Mouse (Mus musculus) G1E (cell line): ENCODE measurements around the gene Alpl. TPM values are rescaled to one million over a fixed set of nuclear protein-coding genes. Genes with fewer than 3 reads are reported as not detected.

Experiments
- ATAC-seq: 2 replicates; pipeline ENCODE4 v1.8.0; 2016; ENCODE audit warnings: mild to moderate bottlenecking; ENCODE audit not compliant: insufficient number of reproducible peaks, poor library complexity, low FRiP score, severe bottlenecking; ENCODE audit errors: extremely low read depth
- DNase-seq: peaks from one replicate; pipeline ENCODE4 v3.0.0; 2012; ENCODE audit warnings: low spot score
- H3K27me3 ChIP-seq: 2 replicates; pipeline ENCODE4 v1.6.1; 2012; ENCODE audit warnings: mild to moderate bottlenecking, low read length, inconsistent platforms; ENCODE audit not compliant: insufficient read depth
- H3K36me3 ChIP-seq: replicated peaks from 2 replicates; pipeline ENCODE3; 2012; ENCODE audit warnings: mild to moderate bottlenecking, inconsistent platforms
- H3K4me1 ChIP-seq: 2 replicates; pipeline ENCODE4 v1.6.1; 2012; ENCODE audit warnings: low read depth, low read length, inconsistent platforms, mixed read lengths; ENCODE audit not compliant: insufficient read depth
- H3K4me3 ChIP-seq: 2 replicates; pipeline ENCODE4 v1.5.1; 2012; ENCODE audit warnings: low read depth, mild to moderate bottlenecking, inconsistent platforms, low read length, moderate library complexity, mixed read lengths
- H3K9me3 ChIP-seq: replicated peaks from 2 replicates; pipeline ENCODE4 v1.6.1; 2012; ENCODE audit warnings: inconsistent platforms
- CTCF ChIP-seq: IDR thresholded peaks from 2 replicates; pipeline ENCODE4 v1.5.1; 2012; ENCODE audit warnings: low read depth, low read length, inconsistent platforms, mixed read lengths
- GATA1 ChIP-seq: IDR thresholded peaks from 2 replicates; pipeline ENCODE4 v1.6.1; 2012; ENCODE audit warnings: borderline replicate concordance, low read length, inconsistent platforms, mixed read lengths
- GATA2 ChIP-seq: IDR thresholded peaks from 2 replicates; pipeline ENCODE4 v1.6.1; 2012; ENCODE audit warnings: low read depth, low read length, inconsistent platforms, borderline replicate concordance
- POLR2AphosphoS5 ChIP-seq: IDR thresholded peaks from 2 replicates; pipeline ENCODE4 v1.6.1; 2012; ENCODE audit warnings: low read depth, low read length, inconsistent platforms; ENCODE audit not compliant: insufficient replicate concordance
- TAL1 ChIP-seq: conservative IDR thresholded peaks from 2 replicates; pipeline ENCODE4 v1.6.1; 2012; ENCODE audit warnings: low read depth, low read length, inconsistent platforms, mixed read lengths
- polyA plus RNA-seq: library from polyadenylated mRNA; stranded (reverse); fragments of >175 nt; gene quantifications from 2 replicates; pipeline ENCODE4 v1.2.3, GENCODE M21; 2012
- total RNA-seq, 2 experiments: library from RNA; stranded (forward) in 1 of 2; stranded (reverse) in 1 of 2; fragments of 200-1000 nt in 1 of 2; fragments of >200 nt in 1 of 2; fragmentation: Nextera tagmentation in 1 of 2; gene quantifications; 2 replicates each; pipeline ENCODE4 v1.2.3; 2014 to 2017

The Alpl gene
- total and polyA plus RNA-seq, 3 experiments = not detected

GRCm38 (mm10) chr4:137739151-137739923 lies 56.8 kb downstream of the Alpl start:
- DNase-seq (no peak), ATAC-seq (no peak)
- H3K4me3 ChIP-seq = no peak overlapping the region
- no peaks in the 10 kb centered on the region for H3K9me3 ChIP-seq
- peaks cover 11% of the 10 kb centered on the region; the same call in 1 of the 2 replicates for H3K27me3 ChIP-seq
- H3K36me3 ChIP-seq = no peaks in the 10 kb centered on the region
- TF ChIP-seq GATA2 (no peak), POLR2AphosphoS5 (no peak), TAL1 (no peak)
- H3K4me1 ChIP-seq = no peaks in the 10 kb centered on the region

- TF ChIP-seq CTCF (no peak), GATA1 (no peak), POLR2AphosphoS5 (no peak), GATA2 (no peak), TAL1 (no peak)
- no peak overlapping the region for H3K4me3 ChIP-seq
- no peaks in the 10 kb centered on the region for H3K4me1 ChIP-seq
- ATAC-seq (no peak), DNase-seq (no peak)
- no peaks in the 10 kb centered on the region for H3K9me3 ChIP-seq
- peaks cover 14% of the 10 kb centered on the region; the same call in 1 of the 2 replicates for H3K27me3 ChIP-seq
- H3K36me3 ChIP-seq = no peaks in the 10 kb centered on the region
Observed at GRCm38 (mm10) chr4:137737760-137738159, 58.4 kb downstream of the Alpl start.

- TF ChIP-seq POLR2AphosphoS5 = no peak
- H3K27me3 ChIP-seq = peaks cover 15% of the 10 kb centered on the region; the same call in 1 of the 2 replicates
- no peak for ATAC-seq
Observed at GRCm38 (mm10) chr4:137736220-137736701, 59.9 kb downstream of the Alpl start.

GRCm38 (mm10) chr4:137733459-137733858 lies 62.7 kb downstream of the Alpl start:
- TF ChIP-seq TAL1 (no peak), GATA1 (no peak), CTCF (no peak)
- ATAC-seq = no peak
- no peak for DNase-seq
- peaks cover 14% of the 10 kb centered on the region; the same call in 1 of the 2 replicates for H3K27me3 ChIP-seq
- H3K36me3 ChIP-seq = no peaks in the 10 kb centered on the region
- no peak overlapping the region for H3K4me3 ChIP-seq
- no peaks in the 10 kb centered on the region for H3K9me3 ChIP-seq
- no peaks in the 10 kb centered on the region for H3K4me1 ChIP-seq

More at GRCm38 (mm10) chr4:137736220-137736701, 59.9 kb downstream of the Alpl start:
- no peaks in the 10 kb centered on the region for H3K9me3 ChIP-seq
- no peaks in the 10 kb centered on the region for H3K4me1 ChIP-seq
- H3K4me3 ChIP-seq = no peak overlapping the region
- DNase-seq = no peak
- H3K36me3 ChIP-seq = no peaks in the 10 kb centered on the region

GRCm38 (mm10) chr4:137732962-137733361 lies 63.2 kb downstream of the Alpl start:
- ATAC-seq = no peak
- Histone ChIP-seq H3K4me1 (no peaks in the 10 kb centered on the region; the same call in 1 of the 2 replicates), H3K36me3 (no peaks in the 10 kb centered on the region), H3K27me3 (peaks cover 14% of the 10 kb centered on the region; the same call in 1 of the 2 replicates), H3K9me3 (no peaks in the 10 kb centered on the region), H3K4me3 (no peak overlapping the region)
- no peak for DNase-seq
- TF ChIP-seq TAL1 = no peak
- no peak for TF ChIP-seq GATA1
- TF ChIP-seq GATA2 = no peak
- no peak for TF ChIP-seq POLR2AphosphoS5
- TF ChIP-seq CTCF = no peak

- H3K4me3 ChIP-seq = no peak overlapping the region
- TF ChIP-seq TAL1 = no peak
- no peak for TF ChIP-seq GATA2
- no peak for TF ChIP-seq GATA1
- TF ChIP-seq POLR2AphosphoS5 = no peak
- no peak for TF ChIP-seq CTCF
- H3K27me3 ChIP-seq = peaks cover 14% of the 10 kb centered on the region; the same call in 1 of the 2 replicates
- H3K9me3 ChIP-seq = no peaks in the 10 kb centered on the region
- H3K4me1 ChIP-seq = no peaks in the 10 kb centered on the region; the same call in 1 of the 2 replicates
- H3K36me3 ChIP-seq = no peaks in the 10 kb centered on the region
- ATAC-seq = no peak
- DNase-seq = no peak
Observed at GRCm38 (mm10) chr4:137732361-137732760, 63.8 kb downstream of the Alpl start.
